Mouse (Mus musculus) retina, postnatal 1 day (tissue): Measurements from ENCODE around the gene Aplp2.
"Not testable (repeated sequence)": the region's sequence is repeated elsewhere in the genome, so short reads cannot be mapped to it uniquely, and the experiment has no call there.

Source experiments
- DNase-seq: peaks from one replicate; pipeline ENCODE4 v3.0.0-alpha.2; 2012

The Aplp2 gene

DNA sequence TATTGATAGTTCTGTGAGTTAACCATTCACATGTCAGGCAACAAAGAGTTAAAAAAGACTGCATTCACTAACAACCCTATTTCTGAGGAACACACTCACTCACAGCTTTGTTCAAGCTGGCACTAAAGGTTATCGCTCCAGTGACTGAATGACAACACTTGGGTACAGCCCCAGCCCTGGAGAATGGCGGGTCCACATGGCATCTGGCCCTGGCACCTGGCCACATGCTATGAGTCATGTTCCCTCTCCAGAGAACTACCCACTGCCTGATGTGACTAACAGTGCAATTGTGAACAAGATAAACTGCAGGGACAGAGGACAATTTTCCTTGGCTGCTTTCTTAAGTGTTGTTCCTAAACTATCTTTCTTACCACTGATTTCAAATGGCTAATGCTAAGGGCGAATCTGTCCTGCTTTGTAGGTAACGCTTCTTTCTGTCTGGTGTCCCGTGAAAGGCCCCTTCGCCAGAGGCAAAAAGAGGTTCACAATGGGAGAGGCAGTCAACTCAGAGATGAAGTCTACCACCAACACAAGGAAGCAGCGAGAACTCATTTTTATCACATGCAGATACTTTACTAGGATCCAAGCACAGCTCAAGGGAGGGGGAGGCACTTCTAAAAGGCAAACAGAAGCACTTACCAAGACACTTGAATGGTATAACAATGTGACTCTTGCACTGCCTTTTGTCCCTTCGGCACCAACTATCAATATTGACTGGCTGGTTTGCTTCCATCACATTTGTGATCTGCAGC, 35.1 kb downstream of the Aplp2 start:
- DNase-seq: peak; percentile 34

DNA sequence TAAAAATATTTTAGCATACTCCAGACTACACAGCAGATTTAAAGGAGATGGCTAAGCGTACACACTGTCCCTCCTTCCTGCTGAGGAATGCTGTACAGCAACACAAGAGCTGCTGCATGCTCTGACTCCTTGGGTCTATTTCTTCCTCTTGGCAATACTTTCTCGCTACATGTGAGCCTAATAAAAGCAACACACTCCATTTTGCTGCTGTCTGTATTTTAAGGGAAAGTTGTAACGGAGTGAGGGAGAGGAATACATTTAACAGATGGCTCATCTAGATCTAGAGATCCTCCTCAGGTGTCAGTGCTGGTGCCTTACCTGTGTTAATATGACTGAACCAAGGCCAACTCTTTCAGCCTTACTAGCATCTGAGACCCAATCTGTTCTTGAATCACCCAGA, 35.6 kb downstream of the Aplp2 start:
- DNase-seq: no peak

DNA sequence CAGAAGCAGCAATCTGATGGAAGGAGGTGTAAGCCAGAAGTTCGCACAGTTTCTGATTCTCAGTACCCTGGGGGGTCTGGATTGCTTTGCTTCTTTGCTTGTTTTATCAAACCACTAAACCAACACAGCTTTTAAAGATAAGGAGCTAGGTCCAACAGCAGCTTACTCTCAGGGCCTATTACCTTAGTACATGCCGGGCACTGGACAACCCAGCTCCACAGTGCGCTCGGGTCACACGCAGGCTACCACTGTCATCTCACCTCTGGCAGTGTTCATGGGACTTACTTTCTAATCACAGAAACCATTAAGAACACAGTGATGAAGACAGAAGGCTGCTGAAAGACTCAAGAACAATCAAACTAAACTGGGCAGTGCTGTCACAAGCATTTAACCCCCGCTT, 36.3 kb downstream of the Aplp2 start:
- no peak for DNase-seq

DNA sequence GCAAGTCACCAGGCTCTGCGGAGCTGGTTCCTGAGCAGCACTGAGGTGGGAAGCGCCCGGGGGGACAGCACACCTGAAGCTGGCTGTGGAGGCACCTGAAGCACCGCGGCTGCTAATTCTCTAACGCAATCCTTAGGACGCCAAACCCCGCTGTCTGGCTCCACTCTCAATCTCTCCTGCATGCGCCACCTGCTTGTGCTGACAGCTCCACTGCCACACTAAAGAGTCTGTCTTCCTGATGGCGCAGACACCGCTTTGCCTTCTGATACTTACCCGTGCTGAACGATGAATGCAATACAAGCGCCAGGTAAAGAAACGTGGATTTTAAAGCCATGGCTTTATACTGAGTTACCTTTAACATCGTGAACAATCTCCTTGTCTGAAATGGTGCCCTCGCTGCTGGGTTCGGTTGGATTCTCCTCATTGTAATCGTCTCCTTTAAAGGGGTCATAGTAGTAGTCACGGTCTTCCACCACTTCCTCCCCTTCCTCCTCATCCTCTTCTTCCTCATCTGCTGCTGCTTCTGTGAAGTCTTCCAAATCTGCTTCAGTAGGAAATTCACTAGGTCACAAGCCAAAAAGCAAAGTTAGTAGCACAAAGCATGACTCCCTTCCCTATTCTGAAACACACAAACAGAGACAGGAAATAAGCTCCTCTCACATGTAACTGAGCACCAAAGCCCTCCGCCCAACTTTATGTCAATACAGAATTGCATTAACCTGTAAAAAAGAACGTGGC, 43.1 kb downstream of the Aplp2 start:
- no peak for DNase-seq

DNA sequence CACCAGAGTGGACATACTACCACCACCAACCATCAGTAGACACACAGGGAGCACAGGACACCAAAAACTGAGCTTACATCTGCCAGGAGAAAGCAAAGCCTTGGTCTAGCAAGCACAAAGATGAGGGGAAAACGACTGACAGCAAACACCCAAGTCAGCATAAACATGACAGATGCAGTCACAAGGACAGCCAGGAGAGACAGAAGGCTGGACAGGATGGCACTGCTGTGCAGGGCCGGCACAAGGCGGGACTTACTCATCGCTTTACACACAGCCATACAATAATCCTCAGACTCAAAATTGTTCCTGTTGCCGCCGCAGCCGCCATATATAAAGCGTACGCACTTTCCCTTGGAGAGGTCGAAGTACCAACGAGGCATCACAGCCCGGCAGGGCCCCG, 44.3 kb downstream of the Aplp2 start:
- no peak for DNase-seq

DNA sequence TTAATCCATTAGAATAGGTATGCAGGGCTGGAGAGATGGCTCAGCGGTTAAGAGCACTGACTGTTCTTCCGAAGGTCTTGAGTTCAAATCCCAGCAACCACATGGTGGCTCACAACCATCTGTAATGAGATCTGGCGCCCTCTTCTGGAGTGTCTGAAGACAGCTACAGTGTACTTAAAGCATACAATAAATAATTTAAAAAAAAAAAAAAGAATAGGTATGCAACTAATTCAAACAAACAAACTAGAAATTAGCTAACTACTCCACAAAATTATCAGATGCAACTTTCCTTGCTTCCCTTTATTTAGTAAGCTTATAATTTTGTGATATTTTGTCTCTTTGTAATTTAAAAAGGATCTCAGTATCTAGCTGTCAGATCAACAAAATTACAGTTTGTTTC, 46.1 kb downstream of the Aplp2 start:
- not testable (repeated sequence) for DNase-seq

DNA sequence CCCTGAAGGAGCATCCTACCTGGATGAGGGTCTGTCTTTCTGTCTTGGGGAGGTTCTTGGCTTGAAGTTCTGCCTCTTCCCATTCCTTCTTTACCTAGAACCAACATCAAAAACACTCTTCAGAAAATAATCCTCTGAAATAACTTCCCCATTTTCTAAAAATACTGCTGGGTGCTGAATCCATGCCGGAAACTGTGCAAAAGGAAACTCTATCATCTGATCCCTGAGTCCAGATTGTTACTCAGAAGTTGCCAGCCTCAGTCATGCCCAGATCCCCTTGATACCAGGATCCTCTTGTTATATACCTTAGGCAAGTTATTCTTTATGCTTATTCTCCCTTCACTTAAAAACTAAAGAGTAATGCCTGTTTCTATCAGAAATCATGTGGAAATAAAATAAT, 48.3 kb downstream of the Aplp2 start:
- no peak for DNase-seq

DNA sequence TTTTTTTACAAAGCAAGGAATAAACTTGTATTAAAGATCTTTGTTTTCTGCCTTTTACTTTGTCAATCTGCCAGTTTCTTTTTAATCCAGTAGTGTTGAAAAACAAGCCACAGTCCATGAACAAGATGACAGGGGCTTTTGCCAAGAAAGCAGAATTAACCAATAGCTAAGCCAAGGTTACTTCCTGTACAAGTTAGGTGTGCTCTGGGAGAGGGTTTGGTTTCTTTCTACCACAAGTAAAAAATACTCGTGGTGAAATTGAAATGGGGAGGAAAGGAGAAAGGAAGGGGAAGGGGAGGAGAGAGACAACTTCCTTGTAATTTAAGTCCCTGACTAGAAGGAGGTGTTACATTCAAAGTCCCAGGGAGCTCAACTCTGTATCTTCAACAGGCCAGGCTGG, 48.7 kb downstream of the Aplp2 start:
- no peak for DNase-seq

DNA sequence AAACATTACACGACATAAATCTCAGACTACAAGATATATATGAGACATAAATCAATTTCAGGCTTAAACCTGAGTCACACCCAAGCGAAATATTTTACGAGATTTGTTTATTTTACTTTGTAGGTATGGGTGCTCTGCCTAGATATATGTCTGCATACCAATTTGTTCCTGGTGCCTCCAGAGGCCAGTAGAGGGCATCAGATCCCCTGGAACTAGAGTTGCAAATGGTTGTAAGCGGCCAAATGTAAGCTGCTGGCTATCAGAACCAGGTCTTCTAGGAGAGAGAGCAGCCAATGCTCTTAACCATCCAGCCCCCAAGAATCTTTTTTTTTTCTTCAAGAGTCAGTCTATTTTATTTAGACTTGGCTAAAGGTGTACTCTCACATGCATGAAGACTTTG, 51.7 kb downstream of the Aplp2 start:
- peak; percentile 47 for DNase-seq

DNA sequence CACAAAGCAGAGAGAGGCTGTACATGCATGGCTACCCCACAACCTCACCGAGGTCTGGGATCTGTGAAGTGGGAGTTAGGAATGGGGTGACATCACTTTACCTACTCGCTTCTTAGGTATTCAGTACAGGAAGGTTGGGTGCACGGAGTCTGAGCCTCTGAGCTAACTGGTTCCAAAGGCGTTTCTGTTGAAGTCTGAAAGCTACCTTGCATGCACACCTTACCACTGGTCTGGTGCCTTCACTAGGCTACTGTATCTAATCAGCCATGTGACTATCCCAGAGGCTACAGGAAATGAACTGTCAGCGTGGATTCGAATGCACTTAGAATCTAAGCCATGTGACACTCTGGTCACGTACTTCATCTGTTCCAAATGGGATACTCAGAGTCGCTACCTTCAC, 55.0 kb downstream of the Aplp2 start:
- DNase-seq: no peak

DNA sequence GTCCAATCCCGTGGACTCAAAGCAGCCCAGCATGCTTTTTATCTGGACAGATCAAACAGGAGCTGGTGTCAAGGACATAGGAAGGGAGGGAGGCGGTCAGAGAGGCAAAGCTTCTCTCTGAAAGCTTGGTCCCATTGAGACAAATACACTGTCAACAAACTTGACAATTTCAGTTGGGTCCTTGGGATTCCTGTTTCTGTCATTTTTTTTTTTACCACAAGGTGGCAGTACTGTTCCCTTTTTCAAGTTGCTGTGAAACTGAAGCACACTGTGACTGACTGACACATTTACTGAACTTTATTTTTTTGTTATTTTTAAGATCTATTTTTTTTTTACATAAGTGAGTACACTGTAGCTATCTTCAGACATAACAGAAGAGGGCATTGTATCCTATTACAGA, 60.6 kb downstream of the Aplp2 start:
- peak; percentile 72 for DNase-seq

DNA sequence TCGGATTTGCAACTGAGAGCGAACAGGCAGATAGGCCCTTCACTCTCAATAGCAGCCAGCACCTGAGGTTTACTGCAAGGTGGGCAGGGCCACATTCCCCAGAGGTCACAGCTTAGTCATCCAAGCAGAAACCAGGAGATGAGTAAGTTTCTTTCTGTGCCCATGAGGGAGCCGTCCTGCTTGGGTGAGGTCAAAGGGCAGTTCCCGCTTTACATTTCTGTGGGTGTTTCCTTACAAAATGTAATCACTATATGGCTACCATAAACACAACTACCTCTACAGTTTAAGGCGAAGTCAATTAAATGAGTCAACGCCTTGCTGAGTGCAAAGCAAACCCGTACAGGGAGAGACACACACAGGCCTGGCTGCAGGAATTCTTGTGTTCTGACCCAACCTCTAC, 63.5 kb downstream of the Aplp2 start:
- no peak for DNase-seq

DNA sequence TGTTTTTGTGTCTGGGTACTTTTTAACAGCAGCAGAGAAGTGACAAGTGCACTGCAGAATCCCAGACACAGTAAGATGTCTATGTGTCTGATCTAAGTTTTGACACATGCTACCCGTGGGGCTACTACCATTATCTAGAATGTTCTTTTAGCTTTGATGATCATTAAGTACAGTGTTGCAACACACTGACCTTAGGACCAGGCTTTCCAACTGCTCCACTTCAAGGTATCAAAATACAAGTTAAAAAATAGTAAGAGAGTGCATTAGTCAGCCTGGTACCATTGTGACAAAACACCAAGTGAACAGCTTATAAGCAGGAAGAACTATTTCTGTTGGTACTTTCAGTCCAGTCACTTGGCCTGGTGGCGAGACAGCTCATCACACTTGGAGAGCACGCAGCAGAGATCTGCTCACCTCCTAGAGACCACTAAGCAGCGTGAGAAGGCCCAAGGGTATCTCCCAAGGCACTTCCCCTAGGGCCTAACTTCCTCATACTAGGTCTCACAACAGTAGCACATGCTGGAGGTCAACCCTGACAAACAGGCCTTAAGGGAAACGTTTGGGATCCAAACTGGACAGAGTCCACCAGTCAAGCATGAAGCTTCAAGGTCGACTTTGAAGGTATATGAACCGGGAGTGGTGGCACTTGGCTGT, 66.2 kb downstream of the Aplp2 start:
- DNase-seq: no peak

DNA sequence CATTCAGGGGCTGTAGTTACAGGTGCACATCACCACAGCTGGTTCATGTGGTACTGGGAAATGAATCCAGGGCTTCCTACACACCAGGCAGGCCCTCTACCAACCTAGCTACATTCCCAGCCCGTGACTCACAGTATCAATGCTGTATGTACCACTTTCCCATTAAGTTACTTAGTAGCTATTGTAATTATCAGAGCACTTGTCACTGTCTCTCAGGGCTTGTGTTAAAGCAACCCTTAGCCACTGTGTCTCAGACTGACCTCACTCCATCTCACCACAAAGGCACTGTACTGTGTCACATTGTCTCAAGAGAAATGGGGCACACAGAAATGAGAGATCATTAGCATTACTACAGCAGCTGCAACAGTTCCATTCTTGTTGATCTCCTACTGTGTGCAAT, 68.7 kb downstream of the Aplp2 start:
- peak; percentile 59 for DNase-seq

DNA sequence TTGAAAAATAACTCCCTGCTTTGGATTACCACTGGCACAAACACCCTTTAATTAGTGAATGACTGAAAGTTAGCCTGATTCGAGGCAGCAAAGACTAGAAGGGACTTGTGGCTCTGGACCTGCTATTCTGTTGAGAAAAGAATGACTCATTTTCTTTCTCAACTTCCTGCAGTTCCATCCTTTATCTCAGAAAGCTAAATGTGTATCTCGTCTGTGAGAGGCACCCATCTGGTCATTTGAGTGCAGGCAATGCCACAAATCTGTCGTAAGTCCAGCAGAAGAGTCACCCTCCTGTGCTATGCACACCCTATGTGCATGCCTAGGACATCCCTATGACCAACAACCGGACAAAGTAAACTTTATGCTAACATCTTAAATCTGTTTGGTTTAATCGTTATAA, 78.5 kb downstream of the Aplp2 start:
- DNase-seq: no peak

DNA sequence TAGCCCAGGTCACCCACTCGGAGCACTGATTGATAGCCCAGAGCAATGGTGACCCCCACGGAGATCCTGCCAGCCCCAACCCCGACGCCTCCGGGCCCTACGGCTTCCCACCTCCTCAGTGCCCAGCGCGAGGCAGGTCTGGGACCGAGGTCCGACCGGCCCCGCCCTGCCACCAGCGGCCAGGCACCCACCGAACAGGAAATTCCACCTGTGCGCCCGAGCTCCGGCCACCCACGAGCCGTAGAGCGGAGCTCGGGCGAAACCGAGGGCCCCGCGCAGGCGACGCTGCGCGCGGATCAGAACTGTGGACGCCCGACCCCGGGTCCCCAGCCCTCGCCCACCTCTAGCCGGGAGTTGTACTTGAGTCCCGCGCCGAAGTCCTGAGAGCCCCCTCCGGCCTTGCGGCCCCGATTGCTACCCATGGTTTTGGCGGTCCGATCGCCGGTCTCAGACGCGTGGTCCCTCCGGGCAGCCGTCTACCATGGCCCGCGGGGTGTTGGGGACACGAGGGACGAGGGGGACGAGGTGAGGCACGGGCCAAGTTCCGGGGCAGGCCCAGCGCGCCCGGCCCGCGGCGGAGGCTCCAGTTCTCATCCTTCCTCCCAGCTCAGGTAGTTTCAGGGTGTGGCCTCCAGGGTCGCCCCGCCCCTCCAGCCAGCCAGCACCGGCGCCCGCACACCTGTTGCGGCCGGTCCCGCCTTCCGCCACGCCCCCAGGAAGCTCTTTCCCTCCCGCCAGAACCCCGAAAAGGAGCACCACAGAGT, 80.2 kb downstream of the Aplp2 start, which contains the start of gene St14:
TSS of gene St14 (minus strand) at position 649 of the 764 bp plus-strand sequence.
- DNase-seq: peak; percentile 27

DNA sequence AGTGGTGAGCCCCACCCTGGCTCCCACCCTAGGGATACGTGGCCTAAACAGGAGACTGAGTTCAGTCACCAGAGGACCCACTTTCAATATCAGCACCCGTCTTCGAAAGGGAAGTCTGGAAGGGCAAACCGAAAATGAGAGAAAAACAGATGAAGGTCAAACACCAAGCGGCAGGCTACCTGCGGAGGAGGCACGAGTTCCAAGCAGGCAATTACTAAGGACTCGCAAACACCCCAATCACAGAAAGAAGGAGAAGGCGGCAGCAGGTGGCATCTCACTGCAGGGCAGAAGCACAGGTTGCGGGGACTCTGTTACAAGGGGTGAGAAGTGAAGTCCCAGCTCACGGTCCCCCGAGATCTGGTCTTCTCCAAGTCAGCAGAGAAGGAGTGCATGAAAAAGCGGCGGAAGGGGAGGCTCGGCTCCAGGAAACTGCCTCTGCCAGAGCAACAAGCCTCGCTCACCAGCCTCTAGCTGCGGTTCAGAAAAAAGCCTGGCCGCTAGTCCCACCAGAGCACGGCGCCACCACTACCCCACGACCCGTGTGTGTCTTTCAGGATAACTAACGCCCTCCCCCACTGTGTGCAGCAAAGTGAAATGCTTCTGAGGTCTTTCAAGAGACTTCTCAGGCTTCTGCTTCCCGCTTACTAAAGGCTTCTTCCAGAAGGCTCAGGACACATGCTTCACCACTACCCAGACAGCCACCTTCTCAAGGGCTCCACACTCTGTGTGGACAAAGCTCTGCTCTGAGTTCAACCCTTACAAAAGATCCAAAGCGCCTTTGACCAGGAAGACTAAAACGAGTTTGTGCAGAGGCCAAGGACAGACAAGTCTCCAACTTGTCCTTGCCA, 81.0 kb downstream of the Aplp2 start:
- DNase-seq: peak; percentile 39

DNA sequence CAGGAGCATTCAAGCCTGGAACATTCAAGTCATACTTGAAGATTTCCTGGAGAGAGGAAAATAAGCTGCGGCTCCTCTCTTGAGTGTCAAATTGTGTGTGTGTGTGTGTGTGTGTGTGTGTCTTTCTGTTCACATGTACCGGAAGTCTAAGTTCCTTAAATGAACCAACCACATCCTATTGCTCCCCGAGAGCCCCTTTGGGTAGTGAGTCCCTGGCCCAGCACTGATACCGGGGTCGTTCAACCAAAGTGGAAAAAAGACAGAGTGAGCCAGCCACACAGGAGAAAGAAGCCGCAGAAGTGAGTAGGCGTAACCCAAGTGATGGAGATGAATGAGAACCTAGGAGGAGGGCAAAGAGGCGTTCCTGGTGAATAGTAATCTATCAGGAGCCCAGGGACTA, 81.7 kb downstream of the Aplp2 start:
- no peak for DNase-seq

DNA sequence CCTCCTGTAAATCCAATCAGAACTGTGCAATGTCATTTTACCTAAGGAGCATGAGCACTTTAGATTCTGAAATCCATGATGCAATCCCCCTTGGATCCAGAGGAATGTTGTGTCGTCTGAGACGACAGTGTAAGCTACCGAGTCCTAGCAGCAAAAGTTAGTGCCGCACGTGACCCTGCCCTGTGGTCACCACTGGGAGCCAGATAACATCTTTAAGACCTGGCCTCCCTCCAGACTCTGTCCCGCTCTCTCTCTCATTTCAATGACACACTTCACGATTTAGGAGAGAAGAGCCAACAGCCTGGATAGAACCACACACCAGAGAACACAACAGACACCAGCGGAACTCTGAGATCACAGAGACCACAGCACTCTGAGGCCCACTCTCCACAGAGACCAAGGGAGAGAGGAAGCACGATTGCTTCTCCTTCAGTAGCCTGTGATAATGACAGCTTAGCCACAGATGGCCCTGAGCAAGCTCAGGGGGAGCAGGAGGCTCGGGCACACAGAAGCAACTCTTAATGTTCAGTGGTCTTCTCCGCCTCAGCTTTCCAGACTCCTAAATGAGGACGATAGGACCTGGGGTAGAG, 83.6 kb downstream of the Aplp2 start:
- DNase-seq: no peak

DNA sequence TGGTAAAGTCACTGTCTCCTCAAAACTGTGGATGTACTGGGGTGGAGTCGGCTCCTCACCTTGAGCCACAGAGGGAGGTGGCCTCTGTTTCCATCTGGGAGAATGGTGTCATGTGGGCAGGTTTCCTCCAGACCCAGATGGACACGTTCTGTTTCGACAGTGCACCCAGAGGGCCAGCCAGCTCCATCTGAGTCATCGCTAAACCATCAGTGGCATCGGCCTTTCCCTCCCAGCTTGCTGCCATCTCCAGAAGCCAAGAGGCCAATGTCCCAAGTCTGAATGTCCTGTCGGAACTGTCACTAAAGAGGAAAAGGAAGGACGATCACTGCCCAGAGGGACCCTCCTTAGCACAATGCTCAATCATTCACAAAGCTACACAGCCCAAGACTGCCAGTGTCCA, 85.5 kb downstream of the Aplp2 start:
- DNase-seq: no peak

DNA sequence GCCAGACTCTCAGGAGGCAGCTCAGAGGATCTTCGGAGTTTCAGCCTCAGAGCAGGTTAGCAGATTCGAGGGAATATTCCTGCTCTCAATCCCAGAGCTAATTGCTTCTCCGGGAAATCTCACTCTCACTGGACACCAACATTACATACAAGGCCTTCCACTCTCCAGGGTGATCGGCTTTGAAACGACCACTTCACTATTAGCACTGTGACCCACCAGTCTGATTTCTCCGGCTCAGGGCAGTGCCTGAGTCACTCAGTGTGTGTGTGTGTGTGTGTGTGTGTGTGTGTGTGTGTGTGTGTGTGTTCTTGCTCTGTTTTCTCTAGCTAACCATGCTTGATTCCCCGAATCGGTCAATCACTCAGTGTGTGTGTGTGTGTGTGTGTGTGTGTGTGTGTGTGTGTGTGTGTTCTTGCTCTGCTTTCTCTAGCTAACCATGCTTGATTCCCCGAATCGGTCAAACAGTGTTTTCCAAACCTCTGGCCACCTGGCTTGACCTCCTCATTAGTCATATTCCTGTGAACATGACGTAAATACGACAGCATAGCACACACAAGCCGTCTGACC, 89.1 kb downstream of the Aplp2 start:
- DNase-seq: peak; percentile 53

DNA sequence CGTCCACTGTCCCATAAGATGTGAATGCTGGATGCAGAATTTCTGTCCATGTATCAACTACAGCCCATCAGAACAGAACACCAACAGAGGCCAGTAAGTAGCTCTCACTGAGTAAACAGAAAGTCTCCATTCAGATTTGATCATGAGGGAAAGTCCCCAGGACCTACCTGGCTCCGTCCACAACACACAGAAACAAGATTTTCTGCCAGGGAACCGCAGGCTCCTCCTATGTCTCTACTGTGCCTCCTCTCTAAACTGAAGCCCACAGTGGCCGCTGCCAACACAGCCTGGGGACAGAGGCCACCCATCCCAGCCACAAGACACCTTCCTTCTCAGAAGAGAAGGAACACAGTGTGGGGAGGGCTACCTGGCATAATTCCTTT, 91.1 kb downstream of the Aplp2 start:
- DNase-seq: no peak
